Mouse (Mus musculus) left cerebral cortex, postnatal 10 days (tissue): Measurements from ENCODE around the gene Mkrn1. TPM values are rescaled to one million over a fixed set of nuclear protein-coding genes. Genes with fewer than 3 reads are reported as not detected.
"Not testable (repeated sequence)": the region's sequence is repeated elsewhere in the genome, so short reads cannot be mapped to it uniquely, and the experiment has no call there.

Source experiments
- DNase-seq, 2 experiments: peaks; one replicate each; pipeline ENCODE4 v3.0.0; 2021 to 2022; ENCODE audit warnings: low spot score in 2 of 2, mixed read lengths in 1 of 2; ENCODE audit errors: extremely low spot score in 1 of 2
- intact Hi-C: fragments of 180-260 bp; cut with DNase I; formaldehyde crosslinking; loops from one replicate; pipeline ENCODE4 v1.15.1; 2025
- total RNA-seq, 2 experiments: library from RNA; stranded (reverse); gene quantifications; 2 replicates each; pipeline ENCODE4 v1.2.3; 2021

Mkrn1 gene
- total RNA-seq, 2 experiments from 2014 or later, result 174 to 180 TPM

DNA sequence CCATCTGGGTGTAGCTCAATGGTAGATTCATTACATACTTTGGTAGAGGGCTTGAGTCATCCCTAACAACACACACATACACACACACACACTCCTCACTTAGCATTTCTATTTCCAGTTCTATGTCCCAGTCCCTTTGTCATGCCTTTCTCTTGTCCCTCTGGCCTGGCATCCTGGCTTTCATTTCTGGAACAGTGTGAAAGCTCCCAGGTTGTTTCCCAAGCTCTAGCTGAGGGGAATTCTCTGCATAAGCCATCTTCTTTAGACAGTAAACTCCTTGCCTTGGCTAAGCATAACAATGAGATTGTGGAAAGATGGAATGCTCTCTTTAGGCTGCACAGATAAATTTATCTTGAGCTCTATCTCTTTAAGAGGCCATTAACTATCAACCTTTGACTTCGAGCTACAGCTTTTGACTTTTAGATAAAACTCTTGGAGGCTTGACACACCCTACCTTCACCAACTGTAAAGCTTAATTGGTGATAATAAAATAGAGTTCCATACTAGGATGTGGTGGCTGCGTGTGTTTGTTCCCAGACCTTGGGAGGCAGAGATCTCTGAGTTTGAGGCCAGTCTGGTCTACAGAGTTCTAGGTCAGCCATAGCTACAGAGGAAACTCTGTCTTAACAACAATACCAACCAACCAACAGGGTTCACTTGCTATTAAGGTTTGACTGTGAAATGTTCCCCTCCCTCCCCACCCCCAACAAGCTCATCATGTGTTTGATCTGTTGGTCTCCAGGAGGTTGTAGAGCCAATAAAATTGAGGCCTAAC lies 14.0 kb upstream of the Mkrn1 start:
- intact Hi-C loops, result no loop called here

DNA sequence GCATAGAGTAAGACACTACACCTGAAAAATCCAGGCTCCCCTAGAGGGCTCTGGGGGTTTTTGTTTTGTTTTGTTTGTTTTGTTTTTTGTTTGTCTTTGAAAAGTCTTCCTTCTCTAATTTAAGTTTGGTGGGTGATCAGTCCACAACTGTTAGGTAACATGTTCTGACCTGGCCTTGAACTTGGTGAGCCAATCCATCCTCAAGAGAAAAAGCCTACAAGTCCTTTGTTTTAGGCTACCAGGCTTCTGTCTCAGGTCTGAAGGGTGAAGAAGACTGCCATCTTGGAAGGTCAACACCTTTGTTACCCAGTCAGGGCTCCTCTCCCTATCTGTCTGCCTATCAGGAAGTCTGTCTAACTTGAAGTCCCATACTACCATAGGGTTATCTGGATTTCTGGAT lies 13.4 kb upstream of the Mkrn1 start:
- intact Hi-C loops, result no loop called here
- DNase-seq, result no peak

More for the DNA sequence above, 14.0 kb upstream of the Mkrn1 start:
- no peak for DNase-seq

DNA sequence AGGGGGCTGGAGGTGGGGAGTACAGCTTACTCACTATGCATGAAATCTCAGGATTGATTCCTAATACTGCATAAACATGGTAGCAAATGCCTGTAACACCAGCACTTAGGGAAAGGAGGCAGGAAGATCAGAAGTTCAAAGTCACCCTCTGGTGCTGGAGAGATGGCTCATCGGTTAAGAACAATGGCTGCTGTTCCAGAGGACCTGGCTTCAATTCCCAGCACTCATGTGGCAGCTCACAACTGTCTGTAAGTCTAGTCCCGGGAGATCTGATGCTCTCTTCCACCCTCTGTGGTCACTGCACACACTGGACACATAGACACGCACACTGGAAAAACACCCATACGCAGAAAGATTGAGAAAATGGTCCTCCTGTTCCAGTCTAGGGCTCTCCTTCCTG lies 12.9 kb upstream of the Mkrn1 start:
- intact Hi-C loops, result no loop called here
- no peak for DNase-seq

DNA sequence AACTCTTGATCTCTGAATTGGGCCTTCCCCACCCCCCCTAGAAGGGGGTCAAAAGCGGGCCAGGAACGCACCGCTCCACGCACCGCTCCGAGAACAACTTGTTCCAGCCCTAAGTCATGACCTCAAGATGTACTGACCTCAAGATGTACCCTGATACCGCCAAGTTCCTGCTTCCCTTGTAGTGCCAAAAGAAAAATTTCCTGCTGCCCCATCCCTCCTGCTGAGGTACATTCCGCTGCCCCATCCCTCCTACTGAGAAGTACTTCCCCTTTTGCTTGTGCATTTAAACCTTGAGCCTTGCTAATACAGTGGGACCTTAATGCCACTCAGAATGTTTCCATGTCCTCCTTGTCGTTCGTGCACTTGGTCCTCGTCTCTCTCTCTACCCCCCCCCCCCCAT lies 10.5 kb upstream of the Mkrn1 start:
- intact Hi-C loops, result no loop called here

DNA sequence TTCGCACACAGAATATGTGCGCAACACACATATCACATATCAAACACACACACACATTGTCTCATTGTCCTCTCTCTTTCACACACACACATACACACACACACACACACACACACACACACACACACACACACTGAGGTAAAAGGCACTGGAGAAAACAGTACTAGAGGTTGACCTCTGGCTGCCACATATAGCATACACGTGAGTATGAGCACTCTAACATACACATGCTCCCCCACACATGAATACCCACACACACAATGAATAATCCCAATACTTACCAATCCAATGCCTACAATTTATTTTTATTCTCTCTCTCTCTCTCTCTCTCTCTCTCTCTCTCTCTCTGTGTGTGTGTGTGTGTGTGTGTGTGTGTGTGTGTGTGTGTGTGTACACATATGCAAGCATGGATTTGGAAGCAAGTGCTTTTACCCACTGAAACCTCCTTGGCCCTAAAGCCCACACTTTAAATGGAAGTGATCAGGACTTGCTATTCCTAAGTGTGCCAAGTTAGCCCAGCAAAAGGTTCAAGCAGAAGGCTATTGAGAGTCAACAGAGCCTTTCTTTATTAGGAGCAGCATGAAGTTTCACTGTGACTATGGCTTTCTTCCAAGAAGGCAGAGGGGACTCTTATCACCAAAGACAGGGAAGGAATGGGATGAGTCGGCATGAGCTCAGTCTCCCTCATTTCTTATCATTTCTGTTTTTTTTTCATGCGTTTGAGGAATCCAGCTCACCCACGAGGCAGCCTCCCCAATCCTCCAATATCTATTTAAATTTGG lies 8.9 kb upstream of the Mkrn1 start:
- intact Hi-C loops, result no loop called here
- DNase-seq, result no peak

More for the DNA sequence above, 10.5 kb upstream of the Mkrn1 start:
- DNase-seq, result no peak

DNA sequence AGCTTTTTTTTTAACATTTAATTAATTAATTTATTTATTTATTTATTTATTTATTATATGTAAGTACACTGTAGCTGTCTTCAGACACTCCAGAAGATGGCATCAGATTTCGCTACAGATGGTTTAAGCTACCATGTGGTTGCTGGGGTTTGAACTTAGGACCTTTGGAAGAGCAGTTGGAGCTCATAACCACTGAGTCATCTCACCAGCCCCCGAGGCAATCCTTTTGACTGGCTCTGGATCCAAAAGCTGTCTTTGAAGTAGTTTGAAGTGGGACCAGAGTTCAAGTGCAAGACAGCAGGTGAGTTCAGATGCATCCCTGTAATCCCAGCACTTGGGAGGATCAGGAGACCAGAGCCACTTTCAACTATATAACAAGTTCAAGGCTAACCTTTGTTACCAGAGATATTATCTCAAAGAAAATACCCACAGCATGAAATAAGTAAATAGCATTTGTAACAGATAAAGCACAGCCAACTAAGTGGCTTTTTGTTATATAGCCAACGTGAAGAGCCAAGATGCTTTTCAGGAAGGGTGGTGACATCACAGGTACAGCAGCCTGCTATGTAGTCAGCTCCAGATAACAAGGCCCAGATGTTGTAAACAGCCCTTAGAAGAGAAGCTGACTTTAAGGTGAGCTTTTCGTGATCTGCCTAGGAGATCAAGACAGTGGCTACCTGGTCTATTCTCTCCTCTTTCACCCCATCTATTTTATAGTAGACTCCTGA lies 7.2 kb upstream of the Mkrn1 start:
- intact Hi-C loops, result no loop called here
- no peak for DNase-seq

DNA sequence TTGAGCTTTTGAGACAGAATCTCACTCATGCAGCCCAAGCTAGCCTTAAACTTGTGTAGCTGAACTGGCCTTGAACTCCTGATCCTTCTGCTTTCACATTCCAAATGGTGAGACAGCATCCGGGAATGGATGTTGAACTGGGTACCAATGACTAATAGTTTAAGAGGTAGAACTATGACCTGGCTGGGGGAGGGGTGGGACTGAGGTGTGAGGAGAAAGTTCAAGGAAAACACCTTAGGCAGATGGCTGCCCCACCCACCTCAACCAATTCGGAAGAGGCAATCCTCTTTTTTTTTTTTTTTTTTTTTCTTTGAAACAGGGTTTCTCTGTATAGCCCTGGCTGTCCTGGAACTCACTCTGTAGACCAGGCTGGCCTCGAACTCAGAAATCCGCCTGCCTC lies 6.5 kb upstream of the Mkrn1 start:
- no peak for DNase-seq
- intact Hi-C loops, result no loop called here

DNA sequence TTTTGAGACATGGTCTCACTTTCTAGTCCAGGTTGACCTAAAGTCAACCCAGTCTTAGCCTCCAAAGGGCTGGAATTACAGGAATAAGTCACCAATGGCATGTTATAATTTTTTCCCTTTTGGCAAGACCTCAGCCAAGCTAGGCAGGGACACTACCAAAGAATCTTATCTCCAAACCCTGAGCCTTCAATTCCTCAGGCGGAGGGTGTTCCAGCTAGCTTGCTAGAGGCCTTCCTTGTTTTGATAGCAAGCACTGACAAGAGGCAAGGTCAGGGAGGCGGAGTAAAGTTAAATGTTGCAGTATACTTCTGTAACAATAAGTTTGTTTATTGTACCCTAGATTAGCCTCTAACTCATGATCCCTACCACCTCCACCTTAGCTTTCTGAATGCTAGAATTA lies 4.9 kb upstream of the Mkrn1 start:
- intact Hi-C loops, result no loop called here

DNA sequence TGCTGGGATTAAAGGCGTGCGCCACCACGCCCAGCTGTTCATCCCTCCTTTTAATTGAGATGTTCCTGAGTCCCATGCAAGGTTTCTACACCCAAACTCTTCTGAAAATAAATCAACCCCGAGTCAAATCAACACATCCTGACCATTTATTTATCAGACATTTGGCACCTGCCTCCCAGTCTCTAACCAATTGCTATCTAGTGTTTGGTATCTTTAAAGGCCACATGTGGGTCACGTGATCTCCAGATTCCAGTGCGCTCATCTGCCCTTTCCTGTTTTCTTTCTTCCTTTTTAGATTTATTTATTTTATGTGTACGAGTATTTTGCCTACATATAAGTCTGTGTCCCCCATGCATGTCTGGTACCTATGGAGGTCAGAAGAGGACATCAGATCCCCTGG lies 3.4 kb upstream of the Mkrn1 start:
- no peak for DNase-seq
- intact Hi-C loops, result no loop called here

More for the DNA sequence above, 4.9 kb upstream of the Mkrn1 start:
- no peak for DNase-seq

DNA sequence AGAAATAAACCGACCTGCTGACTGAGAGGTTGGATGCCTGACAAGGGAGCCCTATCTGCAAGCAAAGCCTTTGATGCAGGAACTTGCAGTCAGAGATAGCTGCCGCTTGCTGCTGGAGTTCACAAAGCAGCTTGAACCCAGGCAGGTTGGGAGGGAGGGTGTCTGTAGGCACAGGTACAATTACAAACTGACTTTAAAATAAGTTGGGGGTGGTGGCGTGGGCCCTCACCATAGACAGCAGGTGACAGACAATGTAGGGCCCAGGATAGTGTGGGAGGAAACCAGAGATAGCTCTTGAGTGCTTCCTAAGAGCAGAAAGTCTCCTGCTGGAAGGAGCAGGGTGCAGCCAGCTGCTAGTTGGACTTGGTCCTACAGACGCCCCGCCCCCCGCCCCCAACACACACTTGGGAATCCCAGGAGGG lies 2.9 kb upstream of the Mkrn1 start:
- intact Hi-C loops, result no loop called here
- DNase-seq, result no peak

DNA sequence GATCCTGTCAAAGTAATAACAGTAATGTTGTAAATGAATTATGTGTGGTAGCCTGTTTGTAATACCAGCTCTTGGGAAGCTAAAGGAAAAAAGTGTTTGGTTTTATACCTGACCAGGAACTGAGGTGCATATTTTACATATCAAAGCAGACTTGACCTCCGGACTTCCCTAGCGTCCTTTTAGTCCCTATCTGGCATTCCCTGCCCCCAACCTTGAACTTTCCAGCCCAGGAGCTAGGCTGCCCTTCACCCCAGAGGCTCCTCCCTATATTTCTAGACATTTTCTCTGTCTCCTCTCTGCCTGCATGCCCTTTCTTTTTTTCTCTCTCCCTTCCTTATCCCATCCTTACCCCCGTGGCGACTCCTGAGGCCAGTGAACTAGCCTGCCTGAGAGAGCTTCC lies 605 bp upstream of the Mkrn1 start:
- intact Hi-C loops, result no loop called here
- DNase-seq, result no peak

DNA sequence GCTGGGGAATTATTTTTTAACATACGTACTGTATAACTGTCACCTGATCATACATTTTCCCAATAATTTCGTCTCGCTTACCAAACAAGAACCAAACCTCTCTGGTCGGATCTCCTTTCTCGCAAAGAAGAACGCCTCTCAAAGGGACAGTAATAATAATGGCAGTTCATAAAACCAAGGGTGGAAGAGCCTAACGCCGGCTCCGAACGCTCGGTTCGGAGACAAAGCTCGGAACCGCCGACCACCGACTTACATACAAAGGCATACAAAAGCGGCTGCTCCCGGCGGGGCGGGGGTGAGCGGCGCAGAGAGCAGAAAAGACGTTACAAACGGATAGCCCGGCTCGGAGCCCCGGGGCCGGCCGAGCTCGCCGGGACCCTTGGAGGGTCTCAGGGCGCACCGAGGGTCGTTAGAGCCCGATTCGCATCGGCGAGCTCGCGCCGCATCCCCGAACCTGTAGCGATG lies 844 bp downstream of the Mkrn1 start:
- intact Hi-C loops, result loop anchor here (5.0 kb wide), 1 partner anchor 148 kb away; no protein-coding TSS in a partner anchor

DNA sequence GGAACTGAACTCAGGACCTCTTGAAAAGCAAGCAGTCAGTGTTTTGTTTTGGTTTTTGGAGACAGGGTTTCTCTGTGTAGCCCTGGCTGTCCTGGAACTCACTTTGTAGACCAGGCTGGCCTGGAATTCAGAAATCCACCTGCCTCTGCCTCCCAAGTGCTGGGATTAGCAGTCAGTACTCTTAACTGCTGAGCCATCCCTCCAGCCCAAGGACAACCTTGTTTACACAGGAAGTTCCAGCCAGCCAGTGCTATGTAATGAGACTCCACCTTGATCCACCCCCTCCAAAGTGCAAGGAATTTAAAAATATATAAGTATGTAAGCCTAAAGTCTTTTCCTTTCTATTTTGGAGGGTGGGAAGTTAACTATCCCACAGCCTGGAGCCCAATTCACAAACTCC lies 3.6 kb downstream of the Mkrn1 start:
- not testable (repeated sequence) for DNase-seq

More for the DNA sequence above, 844 bp downstream of the Mkrn1 start:
- DNase-seq, result no peak

DNA sequence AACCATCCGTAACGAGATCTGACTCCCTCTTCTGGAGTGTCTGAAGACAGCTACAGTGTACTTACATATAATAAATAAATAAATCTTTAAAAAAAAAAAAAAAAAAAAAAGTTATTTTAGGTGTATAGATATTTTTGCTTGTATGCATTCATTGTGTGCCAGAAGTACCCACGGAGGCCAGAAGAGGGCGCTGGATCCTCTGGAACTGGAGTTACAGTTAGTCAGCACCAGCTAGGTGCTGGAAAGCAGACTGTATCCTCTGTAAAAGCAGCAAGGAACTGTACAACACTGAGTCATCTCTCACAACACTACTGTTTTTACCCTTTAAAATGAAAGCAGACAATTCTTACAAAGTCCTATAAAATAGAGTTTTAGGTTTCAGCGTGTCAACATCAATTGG lies 4.5 kb downstream of the Mkrn1 start:
- intact Hi-C loops, result loop anchor here (5.0 kb wide), 1 partner anchor 152 kb away; no protein-coding TSS in a partner anchor
- DNase-seq, result peak; percentile 50 to 74

More for the DNA sequence above, 3.6 kb downstream of the Mkrn1 start:
- intact Hi-C loops, result loop anchor here (5.0 kb wide), 1 partner anchor 151 kb away; no protein-coding TSS in a partner anchor

DNA sequence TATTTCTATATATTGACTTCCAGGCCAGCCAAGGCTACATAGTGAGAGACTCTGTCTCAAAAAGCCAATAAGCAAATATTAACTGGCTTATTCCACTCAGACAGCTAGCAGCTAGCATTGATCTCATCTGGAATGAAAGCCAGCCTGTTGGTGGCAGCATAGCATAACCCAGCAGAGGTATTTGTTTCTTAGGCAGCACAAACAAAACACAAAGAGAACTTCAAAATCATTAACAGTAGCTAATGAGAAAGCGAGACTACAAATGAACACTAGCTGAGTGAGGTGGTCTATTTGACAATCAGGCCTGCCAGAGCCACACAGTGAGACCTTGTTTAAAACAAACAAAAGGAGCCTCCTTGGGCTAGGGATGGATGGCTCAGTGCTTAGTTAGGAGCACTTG lies 6.2 kb downstream of the Mkrn1 start:
- DNase-seq, result no peak
- intact Hi-C loops, result no loop called here

DNA sequence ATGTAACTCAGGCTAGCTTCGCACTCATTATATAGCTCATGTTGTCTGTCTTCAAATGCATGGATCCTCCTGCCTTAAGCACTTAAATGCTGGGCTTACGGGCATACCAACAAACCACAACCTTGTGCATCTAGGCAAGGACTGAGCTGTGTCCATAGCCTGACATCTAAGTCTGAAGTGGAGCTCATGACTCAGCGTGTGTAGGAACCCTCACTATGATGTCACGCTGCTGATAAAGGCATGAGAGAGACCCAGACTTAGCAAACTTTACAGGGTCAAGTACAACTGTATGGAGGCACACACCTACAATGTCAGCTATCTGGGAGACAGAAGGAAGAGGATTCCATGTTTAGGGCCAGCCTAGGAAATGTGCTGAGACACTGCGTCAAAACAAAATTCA lies 13.8 kb downstream of the Mkrn1 start:
- intact Hi-C loops, result no loop called here
- DNase-seq, result no peak

DNA sequence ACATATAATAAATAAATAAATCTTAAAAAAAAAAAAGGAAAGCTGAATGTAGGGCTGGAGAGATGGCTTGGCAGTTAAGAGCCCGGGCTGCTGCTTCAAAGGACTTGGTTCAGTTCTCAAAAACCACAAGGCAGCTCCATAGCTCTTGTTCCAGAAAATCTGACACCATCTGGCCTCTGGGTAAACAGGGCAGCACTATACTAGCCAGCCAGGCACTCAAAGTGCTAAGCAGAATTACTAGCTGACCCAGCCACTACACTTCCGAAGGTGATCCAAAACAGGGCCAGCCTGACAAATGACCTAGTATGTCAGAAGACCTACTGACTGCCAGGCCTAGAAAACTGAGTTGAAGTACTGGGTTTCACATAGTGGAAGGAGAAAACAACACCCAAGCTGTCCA lies 17.1 kb downstream of the Mkrn1 start:
- intact Hi-C loops, result no loop called here
- no peak for DNase-seq

DNA sequence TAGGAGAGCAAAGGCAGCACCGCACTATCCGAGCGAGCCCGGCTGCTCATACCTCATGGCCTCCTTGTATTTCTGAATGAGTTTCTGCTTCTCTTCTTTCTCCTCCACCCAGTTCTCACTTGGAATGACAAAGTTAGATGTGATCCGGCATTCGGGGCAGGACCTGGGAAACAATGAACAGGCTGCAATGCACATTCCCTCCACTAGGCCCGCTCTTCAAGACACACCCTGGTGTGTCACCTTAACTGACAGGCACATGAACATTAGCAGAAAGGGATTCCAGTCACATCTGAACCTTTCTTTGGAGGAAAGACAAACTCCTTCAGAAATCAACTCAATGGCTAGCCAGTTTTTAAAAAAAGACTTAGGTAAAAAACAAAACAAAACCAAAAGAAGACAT lies 19.9 kb downstream of the Mkrn1 start:
- no peak for DNase-seq
- intact Hi-C loops, result no loop called here

DNA sequence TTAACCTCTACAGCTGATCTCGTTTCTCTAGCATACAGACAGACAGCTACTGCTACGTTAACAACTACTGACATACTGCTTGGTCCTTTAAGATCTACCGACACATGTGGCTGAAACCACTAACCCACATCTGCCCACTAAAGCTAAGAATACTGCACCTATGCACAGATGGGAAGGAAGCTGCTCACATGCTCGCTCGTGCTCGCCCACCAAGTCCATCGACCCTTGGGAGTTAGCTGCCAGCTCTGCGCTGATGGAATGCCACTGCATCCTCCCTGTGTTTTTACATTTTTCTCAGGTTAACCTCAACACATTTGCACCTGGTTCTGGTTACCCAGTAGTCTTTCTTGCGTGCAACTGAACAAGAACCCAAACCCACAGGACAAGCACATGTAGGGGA lies 21.9 kb downstream of the Mkrn1 start:
- intact Hi-C loops, result no loop called here
- no peak for DNase-seq
